In genomic region chr10:21764891-21765290, GRCm38 (mm10) we compare ENCODE assay signal across 19 mouse cellular contexts.
DNase-seq lines count a peak whose midpoint lies in the region; ATAC-seq lines count a peak whose summit lies in the region.
"Had no signal": no experiment of that assay in that cellular context is flagged by ENCODE, and none has a peak within 500 bp of the region (broad histone marks: within the 10 kb centered on the region; RNA-seq: fewer than 3 reads in every experiment).

No protein-coding gene starts in this region.

- intact Hi-C loops in heart, postnatal 25 days (cut with DNase I), result no loop called here

- no peak overlapping the region for H3K9ac ChIP-seq in midbrain, embryonic 11.5 days (ENCODE audit: low read length)
- H3K9ac ChIP-seq in midbrain, embryonic 15.5 days, result no peak overlapping the region

- H3K27ac ChIP-seq in midbrain, embryonic 11.5 days (ENCODE audit: low read depth, low read length), result no peak overlapping the region
- H3K27ac ChIP-seq in midbrain, embryonic 15.5 days, result no peak overlapping the region

- H3K4me1 ChIP-seq in midbrain, embryonic 11.5 days (ENCODE audit: control insufficient read depth, insufficient read depth, low read length), result no peaks in the 10 kb centered on the region
- H3K4me1 ChIP-seq in midbrain, embryonic 15.5 days, result no peaks in the 10 kb centered on the region

- peak; percentile 80 for DNase-seq in heart, adult 11 months
- DNase-seq in heart, postnatal 25 days (ENCODE audit: low spot score), result no peak
- DNase-seq in midbrain, embryonic 11.5 days (ENCODE audit: low spot score, missing footprints), result peak; percentile 77
- DNase-seq: adrenal gland, adult 2 months; adrenal gland, adult 8-10 months; adrenal gland, postnatal 10 days; adrenal gland, postnatal 14 days; adrenal gland, postnatal 25 days; adrenal gland, postnatal 36 days; B cell, adult 2 months; cerebellum, adult 11 months; cerebellum, adult 11-12 months; cerebellum, adult 18-20 months had no signal

- H3K27me3 ChIP-seq in midbrain, embryonic 11.5 days (ENCODE audit: control insufficient read depth, insufficient read depth, low read length), result no peaks in the 10 kb centered on the region
- no peaks in the 10 kb centered on the region for H3K27me3 ChIP-seq in midbrain, embryonic 15.5 days (replicated peaks)
- H3K27me3 ChIP-seq: CH12.LX, Patski had no signal

- no peak overlapping the region for H3K4me3 ChIP-seq in midbrain, embryonic 11.5 days (ENCODE audit: low read depth, low read length)
- no peak overlapping the region for H3K4me3 ChIP-seq in midbrain, embryonic 15.5 days

- H3K9me3 ChIP-seq in midbrain, embryonic 11.5 days (ENCODE audit: control insufficient read depth, low read length), result no peaks in the 10 kb centered on the region
- no peaks in the 10 kb centered on the region for H3K9me3 ChIP-seq in midbrain, embryonic 15.5 days
- H3K9me3 ChIP-seq: G1E had no signal

- no peaks in the 10 kb centered on the region for H3K36me3 ChIP-seq in midbrain, embryonic 11.5 days (ENCODE audit: control insufficient read depth, insufficient read depth, low read length)
- H3K36me3 ChIP-seq in midbrain, embryonic 15.5 days (replicated peaks), result no peaks in the 10 kb centered on the region
- H3K36me3 ChIP-seq: G1E had no signal

- H3K4me2 ChIP-seq in midbrain, embryonic 11.5 days, result no peak overlapping the region
- H3K4me2 ChIP-seq in midbrain, embryonic 15.5 days, result no peak overlapping the region

- no peak for ATAC-seq in midbrain, embryonic 11.5 days (ENCODE audit: low FRiP score)
- no peak for ATAC-seq in midbrain, embryonic 15.5 days (replicated peaks)
- ATAC-seq: activated CD4-positive, CD25-positive, alpha-beta regulatory T cell, adult 4 months; CD4-positive, CD25-positive, alpha-beta regulatory T cell, adult 4 months; Patski had no signal

- 79% methylated on average over 13 of the region's 13 CpGs for WGBS in midbrain, embryonic 11.5 days
- WGBS in midbrain, embryonic 15.5 days, result 82% methylated on average over 13 of the region's 13 CpGs
